In the genomic region with DNA sequence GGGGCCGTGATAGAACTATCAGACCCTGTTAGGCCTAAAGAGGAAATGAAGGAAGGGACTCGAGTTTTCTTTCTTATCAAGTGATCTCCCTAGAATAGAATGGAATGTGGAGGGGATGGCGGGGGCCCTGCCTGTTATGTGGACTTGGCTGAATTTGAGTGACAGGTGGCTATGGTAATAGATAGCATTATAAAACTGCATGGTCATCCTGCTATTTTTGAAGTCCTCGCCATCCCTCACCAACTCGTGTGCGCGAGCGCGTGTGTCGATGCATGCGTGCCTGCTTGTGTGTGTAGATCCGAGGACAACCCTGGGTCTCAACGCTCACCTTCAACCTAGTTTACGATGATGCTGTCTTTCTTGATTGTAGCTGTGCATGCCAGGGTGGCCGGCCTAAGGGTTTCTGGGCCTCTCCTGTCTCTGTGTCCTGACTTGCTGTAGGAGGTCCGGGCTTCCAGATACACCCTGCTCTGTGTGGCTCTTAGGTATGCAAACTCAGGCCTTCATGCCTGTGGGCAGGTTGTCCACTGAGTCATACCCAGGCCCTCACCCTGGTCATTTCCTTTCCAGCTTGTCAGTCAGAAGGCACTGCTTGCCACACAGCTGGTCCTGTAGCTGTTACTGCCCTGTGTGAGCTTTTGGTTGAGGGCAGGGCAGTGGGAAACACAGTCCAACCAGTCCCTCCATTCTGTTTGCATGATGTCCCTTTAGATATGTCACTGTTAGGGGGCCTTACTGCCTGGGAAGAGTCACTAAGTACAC, we compare ENCODE assay signal across 23 mouse cellular contexts.
DNase-seq lines count a peak whose midpoint lies in the region; ATAC-seq and TF ChIP-seq lines count a peak whose summit lies in the region.
"Had no signal": no experiment of that assay in that cellular context is flagged by ENCODE, and none has a peak within 500 bp of the region (broad histone marks: within the 10 kb centered on the region; RNA-seq: fewer than 3 reads in every experiment).

No protein-coding gene starts in this region.

- POLR2A ChIA-PET in Patski (lab: Charles Lee) = interaction anchor here (0.7 kb wide), 1 partner anchor 385 kb away, joined by 3 read pairs; no protein-coding TSS in a partner anchor

- intact Hi-C loops in gastrocnemius, adult 2 months (cut with DNase I) = no loop called here
- intact Hi-C loops in gastrocnemius, postnatal 14 days (cut with DNase I; ENCODE audit: low total_unique reads) = no loop called here
- intact Hi-C loops in heart, postnatal 36 days (cut with DNase I) = no loop called here

- peak overlapping the region; percentile 83 for H3K27ac ChIP-seq in gastrocnemius, adult 2 months
- H3K27ac ChIP-seq in heart, embryonic 10.5 days = no peak overlapping the region
- no peak overlapping the region for H3K27ac ChIP-seq in kidney, embryonic 14.5 days (ENCODE audit: low read depth, low read length)
- H3K27ac ChIP-seq: embryonic facial prominence, embryonic 13.5 days; forebrain, embryonic 15.5 days; heart, embryonic 15.5 days; hindbrain, embryonic 15.5 days had no signal

- no peak overlapping the region for H3K4me2 ChIP-seq in kidney, embryonic 14.5 days (replicated peaks; ENCODE audit: low read depth, low read length)
- H3K4me2 ChIP-seq: embryonic facial prominence, embryonic 13.5 days; forebrain, embryonic 15.5 days; heart, embryonic 11.5 days; heart, embryonic 15.5 days; hindbrain, embryonic 15.5 days had no signal

- H3K4me1 ChIP-seq in heart, embryonic 10.5 days = peaks cover 33% of the 10 kb centered on the region
- H3K4me1 ChIP-seq in kidney, embryonic 14.5 days (ENCODE audit: control insufficient read depth, insufficient read depth, low read length) = no peaks in the 10 kb centered on the region
- H3K4me1 ChIP-seq: embryonic facial prominence, embryonic 13.5 days; forebrain, embryonic 15.5 days; hindbrain, embryonic 15.5 days had no signal

- WGBS in heart, embryonic 10.5 days = 69% methylated on average over 16 of the region's 16 CpGs
- WGBS in kidney, embryonic 14.5 days = 89% methylated on average over 16 of the region's 16 CpGs

- no peaks in the 10 kb centered on the region for H3K27me3 ChIP-seq in heart, embryonic 10.5 days (ENCODE audit: insufficient read depth, poor library complexity, severe bottlenecking)
- H3K27me3 ChIP-seq in Patski = no peaks in the 10 kb centered on the region
- no peaks in the 10 kb centered on the region for H3K27me3 ChIP-seq in kidney, embryonic 14.5 days (ENCODE audit: control insufficient read depth, insufficient read depth, low read length)
- H3K27me3 ChIP-seq: forebrain, embryonic 15.5 days; heart, embryonic 15.5 days; hindbrain, embryonic 15.5 days had no signal

- in situ Hi-C loops in Patski (cut with MboI; ENCODE audit: low pct_unique_long_range_greater_than_20kb) = no loop called here

- ATAC-seq in Patski = peak; percentile 72
- no peak for ATAC-seq in kidney, embryonic 14.5 days (ENCODE audit: low FRiP score, low TSS enrichment)
- ATAC-seq: CD4-positive, CD25-positive, alpha-beta regulatory T cell, adult 4 months; forebrain, embryonic 15.5 days; intestine, embryonic 16.5 days had no signal

- peak; percentile 52 for DNase-seq in gastrocnemius, adult 2 months
- no peak for DNase-seq in gastrocnemius, postnatal 14 days
- peak; percentile 75 for DNase-seq in heart, embryonic 10.5 days (ENCODE audit: low spot score)
- DNase-seq in heart, postnatal 36 days = no peak
- DNase-seq in Patski (ENCODE audit: low read depth, low spot score) = no peak
- DNase-seq in adrenal gland, adult 8-10 months = no peak
- DNase-seq: adrenal gland, postnatal 14 days; B cell, adult 2 months; cerebellum, adult 18-20 months; cerebellum, adult 9-11 months; cerebellum, postnatal 36 days; heart, adult 18-20 months; heart, postnatal 14 days; kidney, adult 2 months had no signal

- TF ChIP-seq CTCF in gastrocnemius, adult 2 months (IDR thresholded peaks at IDR 0.05) = no peak
- TF ChIP-seq CTCF in Patski (IDR thresholded peaks at IDR 0.05) = no peak

- H3K9me3 ChIP-seq in heart, embryonic 10.5 days = no peaks in the 10 kb centered on the region
- H3K9me3 ChIP-seq in kidney, embryonic 14.5 days (ENCODE audit: control insufficient read depth, low read length) = no peaks in the 10 kb centered on the region
- H3K9me3 ChIP-seq: embryonic facial prominence, embryonic 13.5 days; forebrain, embryonic 15.5 days; G1E; heart, embryonic 15.5 days; hindbrain, embryonic 15.5 days had no signal

- CTCF ChIA-PET in Patski (lab: Charles Lee) = no interaction called here

- H3K36me3 ChIP-seq in heart, embryonic 10.5 days = no peaks in the 10 kb centered on the region
- H3K36me3 ChIP-seq in kidney, embryonic 14.5 days (ENCODE audit: control insufficient read depth, insufficient read depth, low read length) = no peaks in the 10 kb centered on the region
- H3K36me3 ChIP-seq: embryonic facial prominence, embryonic 13.5 days; forebrain, embryonic 15.5 days; G1E; heart, embryonic 15.5 days; hindbrain, embryonic 15.5 days had no signal

- H3K4me3 ChIP-seq in gastrocnemius, adult 2 months = no peak overlapping the region
- H3K4me3 ChIP-seq in heart, embryonic 10.5 days = no peak overlapping the region
- no peak overlapping the region for H3K4me3 ChIP-seq in kidney, embryonic 14.5 days (ENCODE audit: low read length)
- H3K4me3 ChIP-seq: embryonic facial prominence, embryonic 13.5 days; forebrain, embryonic 15.5 days; heart, embryonic 15.5 days; hindbrain, embryonic 15.5 days had no signal

- no peak overlapping the region for H3K9ac ChIP-seq in kidney, embryonic 14.5 days (ENCODE audit: low read depth, low read length)
- H3K9ac ChIP-seq: embryonic facial prominence, embryonic 13.5 days; forebrain, embryonic 15.5 days; heart, embryonic 15.5 days; hindbrain, embryonic 15.5 days had no signal

Comparison
In these comparisons a context has a peak if more than half of its experiments do, and no peak if none do; other contexts are left out.
1. DNase-seq: peak in gastrocnemius, adult 2 months (single experiment) and heart, embryonic 10.5 days (single experiment); none in gastrocnemius, postnatal 14 days (single experiment), heart, postnatal 36 days (0 of 2), Patski (single experiment) and adrenal gland, adult 8-10 months (single experiment).